Mouse (Mus musculus) testis, postnatal 14 days (tissue): ENCODE measurements around the gene Edem3.
A peak's percentile ranks its signal among the peaks of the same experiment; 100 is the strongest.
"Not testable (repeated sequence)": the region's sequence is repeated elsewhere in the genome, so short reads cannot be mapped to it uniquely, and the experiment has no call there.

ENCODE experiments used
- DNase-seq: peaks from one replicate; pipeline ENCODE4 v3.0.0; 2021; ENCODE audit warnings: low spot score

Edem3 gene

DNA sequence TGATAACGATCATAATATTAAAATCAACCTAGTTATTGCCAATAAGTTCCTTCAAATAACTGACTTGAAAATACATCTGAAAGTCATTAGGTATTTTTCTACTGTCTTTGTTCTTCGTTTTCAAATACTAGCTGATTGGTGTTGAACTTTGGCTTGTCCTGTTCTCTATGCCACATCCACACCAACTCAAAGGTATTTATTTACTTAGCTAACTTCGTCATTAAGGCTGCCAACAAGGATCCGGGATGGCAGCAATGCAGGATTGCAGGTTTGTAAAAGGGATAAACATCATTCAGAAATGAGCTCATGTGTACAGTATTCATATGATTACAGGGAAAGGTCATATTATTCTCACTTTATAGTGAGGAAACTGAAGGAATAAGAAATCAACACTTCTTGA lies 2.2 kb upstream of the Edem3 start:
- DNase-seq = no peak

DNA sequence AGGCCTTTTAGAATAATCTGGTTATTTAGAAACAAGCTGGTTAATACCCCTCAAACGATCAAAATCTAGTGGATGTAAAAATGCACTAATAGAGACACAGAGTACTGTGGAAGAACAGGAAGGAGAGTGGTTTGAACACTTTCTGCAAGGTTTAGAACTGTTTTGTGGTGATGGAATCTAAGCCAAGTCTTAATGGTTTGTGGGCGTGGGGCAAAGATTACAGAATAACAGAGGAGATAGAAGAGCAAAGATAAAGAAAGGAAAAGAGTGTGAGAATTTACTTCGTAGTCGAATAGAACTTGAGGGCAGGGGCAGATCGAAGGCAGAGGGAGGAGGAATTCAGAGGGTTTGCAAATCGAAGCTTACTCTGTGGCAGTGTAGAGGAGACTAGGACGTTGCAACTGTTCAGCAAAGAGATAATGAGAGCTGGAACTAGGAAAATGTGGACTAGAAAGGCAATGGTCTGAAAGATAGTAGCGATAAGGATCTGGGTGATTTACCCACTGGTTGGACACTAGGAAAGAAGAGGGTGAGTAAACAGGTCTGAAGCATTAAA lies 1.7 kb upstream of the Edem3 start:
- no peak for DNase-seq

DNA sequence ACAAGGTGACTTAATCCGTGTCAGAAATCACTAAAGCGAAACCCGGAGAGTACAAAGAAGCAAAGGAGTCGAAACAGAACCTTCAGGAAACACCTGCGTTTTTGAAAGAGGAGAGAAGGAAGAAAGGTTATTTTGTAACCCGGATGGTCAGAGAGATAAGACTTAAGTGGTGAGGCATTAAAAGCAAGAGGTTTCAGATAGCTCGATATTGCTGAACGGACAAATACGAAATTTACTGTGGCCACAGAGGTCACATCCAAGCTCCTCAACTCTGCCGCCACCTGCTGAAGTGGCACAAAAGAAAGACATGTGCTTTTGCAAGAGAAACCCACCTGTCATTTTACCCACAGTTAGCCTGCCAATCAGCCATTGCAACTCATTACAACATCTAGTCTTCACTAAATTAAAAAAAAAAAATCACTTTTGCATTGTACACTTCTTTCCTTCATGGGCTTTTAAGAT lies 1.1 kb upstream of the Edem3 start:
- DNase-seq = peak; percentile 24

DNA sequence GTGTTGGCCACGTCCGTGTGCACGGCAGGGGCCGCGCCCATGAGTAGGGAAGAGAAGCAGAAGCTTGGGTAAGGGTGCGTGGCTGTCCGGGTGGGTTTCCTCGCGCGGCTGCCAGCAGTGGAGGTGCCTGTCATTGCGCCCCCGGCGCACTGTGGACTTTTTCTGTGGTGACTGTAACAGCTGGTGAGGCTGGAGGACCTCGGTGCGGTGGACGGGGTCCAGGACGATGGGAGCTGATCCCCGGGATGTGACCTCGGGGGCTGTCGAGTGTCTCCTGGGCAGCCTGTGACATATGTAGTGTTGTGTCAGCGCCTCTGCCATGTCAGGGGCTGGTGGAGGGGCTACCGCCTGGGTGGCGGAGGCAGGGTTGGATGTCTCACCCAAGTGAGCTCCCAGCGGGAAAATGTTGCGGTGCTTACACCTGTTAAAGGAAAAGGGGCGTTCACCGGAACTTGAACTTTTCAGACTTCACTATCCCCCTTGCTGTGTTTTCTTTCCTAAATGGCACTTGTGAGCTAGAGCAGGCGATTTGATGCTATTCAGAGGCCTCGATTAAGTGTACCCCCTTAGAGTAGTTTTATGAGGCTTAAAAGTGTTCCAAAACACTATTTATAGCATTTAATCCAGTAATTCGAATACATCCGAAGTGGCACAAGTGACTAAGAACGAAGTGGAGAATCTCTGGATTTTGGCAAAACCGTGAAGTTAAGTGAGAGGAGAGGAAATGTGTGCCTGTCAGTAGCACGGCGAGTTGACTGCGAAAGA lies 671 bp downstream of the Edem3 start:
- DNase-seq = no peak

DNA sequence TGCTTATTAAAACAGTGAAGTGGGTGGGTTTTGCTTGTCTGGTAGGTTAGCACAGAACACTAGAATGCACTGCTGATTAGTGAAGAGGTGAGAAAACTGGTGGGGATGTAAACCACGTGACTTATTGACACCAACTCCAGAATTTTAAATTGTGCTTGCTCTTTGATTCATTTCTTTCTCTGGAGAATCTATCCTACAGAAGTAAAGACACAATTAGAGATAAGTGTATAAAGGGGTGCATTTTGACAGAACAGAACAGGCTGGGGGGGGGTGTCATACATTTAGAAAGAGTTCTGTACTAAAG lies 1.2 kb downstream of the Edem3 start:
- no peak for DNase-seq

DNA sequence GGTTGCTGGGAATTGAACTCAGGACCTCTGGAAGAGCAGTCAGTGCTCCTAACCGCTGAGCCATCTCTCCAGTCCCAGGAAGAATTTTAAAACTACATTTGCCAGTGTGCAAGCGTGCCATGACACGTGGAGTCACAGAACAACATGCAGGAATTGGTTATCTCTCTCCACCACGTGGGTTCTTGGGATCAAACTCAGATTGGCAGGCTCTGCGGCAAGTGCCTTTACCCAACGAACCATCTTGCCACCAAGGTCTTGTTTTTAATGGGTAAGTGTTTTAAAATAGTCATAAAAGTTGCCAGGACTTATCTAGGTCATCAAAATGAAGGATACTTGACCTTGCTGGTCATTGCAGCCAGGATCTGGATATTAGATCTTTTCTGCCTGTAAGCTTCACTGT lies 3.1 kb downstream of the Edem3 start:
- no peak for DNase-seq

DNA sequence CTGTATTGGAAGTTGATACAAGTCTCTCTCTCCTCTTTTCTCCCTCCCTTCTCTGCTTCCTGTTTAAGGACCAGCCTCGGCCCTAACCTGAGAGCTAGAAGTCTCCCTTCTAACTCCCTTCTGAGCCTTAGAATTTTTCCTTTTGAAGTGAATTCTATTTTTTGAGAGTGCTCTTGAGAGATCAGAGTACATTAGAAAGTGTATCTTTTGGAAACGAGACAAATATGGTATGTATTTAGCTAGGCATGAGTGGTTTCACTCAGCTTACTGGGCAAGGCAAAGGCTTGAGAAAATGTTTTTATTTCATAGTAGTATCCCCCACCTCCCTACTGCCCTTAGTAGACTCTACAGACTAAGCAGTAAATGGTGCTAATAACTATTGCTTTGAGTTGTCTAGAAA lies 3.8 kb downstream of the Edem3 start:
- no peak for DNase-seq

DNA sequence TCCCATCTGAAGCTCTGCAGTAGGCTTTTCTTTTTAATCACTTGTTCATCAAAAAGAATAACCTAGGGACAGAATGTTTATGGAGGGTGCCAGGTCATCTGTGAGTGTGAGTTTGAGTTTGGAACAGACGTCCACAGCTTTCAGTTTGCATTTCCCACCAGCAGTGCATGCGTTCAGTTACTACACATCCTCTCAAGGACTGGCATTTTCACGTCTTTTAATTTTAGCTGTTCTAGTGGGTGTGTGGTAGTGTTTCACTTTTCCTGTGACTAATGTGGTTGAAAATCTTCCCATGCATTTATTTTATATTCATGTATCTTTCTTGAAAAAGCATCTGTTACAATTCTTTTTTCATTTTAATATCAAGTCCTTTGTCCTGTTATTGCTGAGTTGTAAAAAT lies 9.1 kb downstream of the Edem3 start:
- no peak for DNase-seq

DNA sequence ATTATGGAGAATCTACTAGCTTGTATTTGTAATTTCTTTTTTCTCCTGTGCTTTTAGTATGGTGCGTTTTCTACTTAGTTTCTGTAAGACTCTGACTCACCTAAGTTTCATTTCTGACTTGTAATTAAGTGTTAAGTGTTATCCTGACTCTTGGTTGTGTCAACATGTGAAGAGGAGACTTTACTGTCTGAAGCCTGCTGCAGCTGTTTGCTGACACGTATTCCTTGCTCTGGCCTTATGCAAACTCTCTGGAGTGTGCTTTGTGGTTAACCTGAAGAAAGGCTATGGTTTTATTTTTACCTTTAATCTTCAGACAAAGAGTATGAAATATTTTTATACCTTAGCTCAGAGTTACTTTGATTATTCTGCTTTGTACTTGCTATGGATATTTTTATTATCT lies 11.0 kb downstream of the Edem3 start:
- no peak for DNase-seq

DNA sequence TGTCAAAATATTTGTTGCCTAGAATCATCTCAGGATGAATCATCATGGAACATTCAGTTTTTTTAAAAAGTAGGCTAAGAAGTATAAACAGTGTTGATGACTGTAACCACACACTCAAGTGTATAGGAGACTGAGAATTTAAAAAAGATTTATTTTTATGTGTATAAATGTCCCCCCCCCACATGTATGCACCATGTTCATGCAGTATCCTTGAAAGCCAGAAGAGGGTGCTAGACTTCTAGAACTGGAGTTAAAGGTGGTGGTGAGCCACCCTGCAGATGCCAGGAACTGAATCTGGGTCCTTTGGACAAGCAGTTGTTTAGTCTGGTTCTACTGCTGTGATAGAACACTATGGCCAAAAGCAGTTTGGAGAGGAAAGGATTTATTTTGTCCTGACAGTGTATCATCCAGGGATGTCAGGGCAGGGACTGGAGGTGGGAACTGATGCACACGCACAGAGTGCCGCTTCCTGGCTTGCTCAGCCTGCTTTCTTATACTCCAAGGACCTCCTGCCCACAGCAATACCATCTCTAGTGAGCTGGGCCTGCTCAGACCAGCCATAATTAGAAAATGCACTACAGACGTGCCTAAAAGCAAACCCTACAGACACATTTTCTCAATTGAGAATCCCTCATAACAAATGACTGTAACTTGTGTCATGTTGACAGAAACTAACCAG lies 11.9 kb downstream of the Edem3 start:
- no peak for DNase-seq

DNA sequence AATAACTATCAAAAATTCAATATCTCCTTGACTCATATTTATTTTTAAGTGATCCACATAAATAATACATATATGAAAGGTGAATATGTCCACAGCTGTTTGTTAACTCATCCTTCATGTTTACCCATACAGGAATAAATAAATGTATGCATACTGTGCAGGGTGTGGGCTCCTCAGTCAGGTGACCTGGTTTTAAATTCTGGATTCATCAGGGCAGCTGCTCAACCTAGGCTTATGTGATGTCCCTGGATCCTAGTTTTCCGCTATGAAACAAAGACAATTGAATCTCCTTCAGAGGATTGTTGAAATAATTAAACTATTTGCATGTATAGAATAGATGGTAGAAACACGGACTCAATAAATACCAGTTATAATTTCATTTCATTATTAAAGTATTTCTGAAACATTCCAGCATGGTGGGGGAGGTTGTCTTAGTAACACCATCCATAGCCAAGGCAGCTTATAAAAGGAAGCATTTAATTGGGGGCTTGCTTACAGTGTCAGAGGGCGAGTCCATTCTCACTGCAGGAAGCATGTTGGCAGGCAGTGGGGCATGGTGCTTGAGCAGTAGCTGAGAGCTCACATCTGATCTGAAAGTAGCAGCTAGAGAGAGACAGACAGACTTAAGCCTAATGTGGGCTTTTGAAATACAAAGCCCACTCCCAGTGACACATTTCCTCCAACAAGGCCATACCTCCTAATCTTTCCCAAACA lies 14.2 kb downstream of the Edem3 start:
- no peak for DNase-seq

DNA sequence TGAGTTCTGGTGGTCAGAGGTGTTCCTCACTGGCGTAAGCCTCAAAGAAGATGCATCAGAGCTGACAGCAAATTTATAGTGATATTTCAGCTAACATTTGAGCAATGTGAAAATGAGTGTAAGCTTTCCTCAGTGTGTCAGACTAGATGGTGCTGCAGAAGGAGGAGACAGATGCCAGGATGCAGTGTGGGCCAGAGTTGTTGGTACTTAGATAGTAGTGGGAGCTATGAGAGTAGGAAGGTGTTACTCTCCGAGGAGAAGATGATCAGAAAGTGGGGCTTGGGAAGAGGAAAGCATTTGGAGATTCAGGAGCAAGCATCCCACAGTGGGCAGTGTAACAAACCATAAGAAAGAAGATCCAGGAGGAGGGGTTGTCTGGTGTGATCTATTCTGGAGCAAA lies 22.4 kb downstream of the Edem3 start:
- no peak for DNase-seq

DNA sequence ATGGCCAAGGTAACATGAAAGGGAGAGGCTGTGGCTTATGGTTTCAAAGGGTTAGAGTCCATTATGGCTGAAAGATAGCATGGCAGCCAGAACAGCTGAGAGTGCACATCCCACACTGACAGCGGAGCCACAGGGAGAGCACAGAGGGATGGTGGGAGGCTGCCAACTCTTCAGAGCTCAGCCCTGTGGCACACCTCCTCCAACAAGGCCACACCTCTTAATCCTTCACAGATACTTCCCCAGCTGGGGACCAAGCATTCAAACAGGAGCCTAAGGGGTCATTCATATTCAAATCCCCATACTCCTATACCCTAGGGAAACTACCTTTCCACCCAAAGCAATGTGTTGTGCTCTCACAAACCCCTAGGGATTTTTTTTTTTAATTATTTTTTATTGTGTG lies 23.4 kb downstream of the Edem3 start:
- DNase-seq = no peak

DNA sequence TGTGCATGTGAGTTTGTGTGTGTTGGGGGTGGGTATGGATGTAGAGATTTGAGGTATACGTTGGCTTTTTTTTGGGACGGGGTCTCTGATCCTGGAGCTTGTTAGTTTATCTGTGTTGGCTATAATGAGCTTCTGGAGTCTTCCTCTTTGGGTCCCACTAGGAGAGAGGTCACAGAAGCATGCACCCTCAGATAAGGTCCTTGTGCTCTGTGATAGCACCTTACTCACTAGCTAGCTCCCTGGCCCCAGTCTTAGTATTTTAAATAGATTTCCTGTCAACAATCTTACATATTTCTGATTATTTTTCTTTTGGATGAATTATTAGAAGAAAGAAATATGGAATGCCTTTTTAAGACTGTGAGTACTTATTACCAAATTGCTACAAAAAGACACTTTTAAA lies 24.1 kb downstream of the Edem3 start:
- no peak for DNase-seq

DNA sequence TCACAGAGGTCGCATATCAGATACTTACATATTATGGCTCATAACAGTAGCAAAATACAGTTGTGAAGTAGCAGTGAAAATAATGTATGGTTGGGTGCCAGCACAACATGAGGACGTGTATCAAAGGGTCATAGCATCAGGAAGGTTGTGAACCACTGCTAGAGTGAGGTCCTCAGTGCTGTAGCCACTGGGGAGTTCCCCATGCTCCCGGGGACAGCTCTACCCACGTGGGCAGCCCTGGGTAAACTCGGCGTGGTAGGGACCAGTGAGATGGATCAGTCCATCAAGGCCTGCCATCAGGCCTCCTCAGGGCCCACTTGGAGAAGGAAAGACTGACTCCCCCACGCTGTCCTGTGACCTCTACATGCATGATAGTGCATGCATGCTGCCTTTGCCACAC lies 26.3 kb downstream of the Edem3 start:
- no peak for DNase-seq

DNA sequence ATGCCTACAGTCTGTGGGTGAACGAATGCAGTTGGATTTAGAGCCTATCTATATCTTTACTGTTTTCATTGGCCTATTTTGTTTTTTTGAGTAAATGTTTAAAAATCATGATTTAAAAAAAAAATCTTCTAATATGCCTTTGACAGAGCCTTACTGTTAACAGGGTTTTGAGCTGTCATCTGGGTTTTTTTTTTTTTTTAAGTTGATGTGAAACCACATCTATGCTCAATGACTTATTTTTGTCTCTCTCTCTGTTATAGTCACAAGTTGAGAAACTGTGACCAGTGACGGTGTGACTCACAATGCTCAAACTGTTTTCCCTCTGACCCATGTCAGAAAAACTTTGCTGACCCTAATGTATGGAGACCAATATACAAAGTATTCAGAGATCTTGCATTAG lies 28.2 kb downstream of the Edem3 start:
- no peak for DNase-seq

DNA sequence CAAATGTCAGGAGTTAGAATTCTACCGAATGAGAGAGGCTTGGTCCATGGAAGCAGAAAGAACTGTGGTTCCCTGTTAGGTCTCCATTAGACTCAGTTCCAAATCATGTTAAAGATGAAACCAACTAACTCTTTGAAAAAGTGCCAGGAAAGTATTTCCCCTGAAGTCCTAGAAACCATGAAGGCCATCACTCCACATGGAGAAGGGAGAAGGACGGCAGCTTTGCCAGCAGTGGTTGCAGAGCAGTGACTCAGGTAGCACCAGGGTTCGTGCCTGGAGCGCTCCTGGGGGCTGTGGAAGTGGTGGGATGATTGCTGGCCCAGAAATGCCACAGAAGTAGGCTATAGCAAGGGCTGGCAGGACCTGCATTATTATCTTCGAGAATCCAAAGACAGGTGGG lies 31.2 kb downstream of the Edem3 start:
- no peak for DNase-seq

DNA sequence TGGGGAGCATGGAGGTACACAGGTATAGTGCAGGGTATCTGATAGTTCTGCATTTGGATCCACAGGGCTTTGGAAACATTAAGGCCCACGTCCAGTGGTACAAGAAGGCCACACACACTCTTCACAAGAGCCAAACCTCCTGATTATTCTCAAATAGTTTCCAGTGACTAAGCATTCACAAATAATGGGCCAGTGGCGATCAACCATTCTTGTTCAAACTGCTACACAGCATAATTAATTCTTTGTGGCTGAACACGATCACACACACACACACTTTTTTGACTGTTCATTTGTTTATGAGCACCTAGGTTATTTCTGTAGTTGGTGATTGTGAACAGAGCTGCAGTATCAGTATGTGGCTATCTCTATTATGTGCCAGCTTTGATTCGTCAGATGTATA lies 34.0 kb downstream of the Edem3 start:
- DNase-seq = no peak

DNA sequence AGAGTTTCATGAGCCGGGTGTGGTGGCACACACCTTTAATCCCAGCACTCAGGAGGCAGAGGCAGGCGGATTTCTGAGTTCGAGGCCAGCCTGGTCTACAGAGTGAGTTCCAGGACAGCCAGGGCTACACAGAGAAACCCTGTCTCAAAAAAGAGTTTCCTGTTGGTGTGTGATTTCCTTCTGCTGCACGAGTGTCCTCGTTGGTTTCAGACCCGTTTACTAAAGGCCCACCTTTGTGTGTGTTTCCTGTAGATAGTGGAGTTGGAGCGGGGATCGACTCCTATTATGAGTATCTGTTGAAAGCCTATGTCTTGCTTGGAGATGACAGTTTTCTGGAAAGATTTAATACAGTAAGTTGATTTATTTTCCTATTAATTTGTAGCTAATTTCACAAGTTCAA lies 36.9 kb downstream of the Edem3 start:
- DNase-seq = not testable (repeated sequence)

DNA sequence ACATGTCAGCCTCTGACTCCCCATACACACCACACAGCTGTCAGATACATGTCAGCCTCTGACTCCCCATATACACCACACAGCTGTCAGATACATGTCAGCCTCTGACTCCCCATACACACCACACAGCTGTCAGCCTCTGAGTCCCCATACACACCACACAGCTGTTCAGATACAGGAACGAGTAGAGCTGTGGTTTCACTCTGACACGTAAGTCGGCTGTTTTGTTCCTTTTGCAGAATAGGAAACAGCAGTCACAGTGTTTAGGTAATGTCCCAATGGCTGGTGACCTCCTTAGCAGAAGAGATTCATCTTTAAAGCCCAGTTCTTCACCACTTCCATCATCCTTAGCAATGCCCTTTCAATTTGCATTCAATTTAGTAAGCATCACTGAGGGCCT lies 47.6 kb downstream of the Edem3 start:
- DNase-seq = not testable (repeated sequence)

DNA sequence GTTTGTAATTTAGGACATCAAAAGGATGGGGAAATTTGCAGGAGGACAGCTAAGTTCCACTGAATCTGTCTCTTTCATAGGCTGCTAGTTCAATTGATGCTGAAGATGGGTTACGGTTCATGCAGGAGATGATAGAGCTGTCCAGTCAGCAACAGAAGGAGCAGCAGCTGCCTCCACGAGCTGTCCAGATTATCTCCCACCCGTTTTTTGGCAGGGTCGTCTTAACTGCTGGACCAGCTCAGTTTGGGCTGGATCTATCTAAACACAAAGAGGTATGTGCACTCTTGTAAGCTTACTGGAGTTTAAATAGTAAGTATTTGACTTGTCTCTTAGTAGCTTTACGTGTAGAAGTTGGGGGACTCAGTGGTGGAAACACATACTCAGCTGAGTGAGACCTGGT lies 52.1 kb downstream of the Edem3 start:
- DNase-seq = no peak

DNA sequence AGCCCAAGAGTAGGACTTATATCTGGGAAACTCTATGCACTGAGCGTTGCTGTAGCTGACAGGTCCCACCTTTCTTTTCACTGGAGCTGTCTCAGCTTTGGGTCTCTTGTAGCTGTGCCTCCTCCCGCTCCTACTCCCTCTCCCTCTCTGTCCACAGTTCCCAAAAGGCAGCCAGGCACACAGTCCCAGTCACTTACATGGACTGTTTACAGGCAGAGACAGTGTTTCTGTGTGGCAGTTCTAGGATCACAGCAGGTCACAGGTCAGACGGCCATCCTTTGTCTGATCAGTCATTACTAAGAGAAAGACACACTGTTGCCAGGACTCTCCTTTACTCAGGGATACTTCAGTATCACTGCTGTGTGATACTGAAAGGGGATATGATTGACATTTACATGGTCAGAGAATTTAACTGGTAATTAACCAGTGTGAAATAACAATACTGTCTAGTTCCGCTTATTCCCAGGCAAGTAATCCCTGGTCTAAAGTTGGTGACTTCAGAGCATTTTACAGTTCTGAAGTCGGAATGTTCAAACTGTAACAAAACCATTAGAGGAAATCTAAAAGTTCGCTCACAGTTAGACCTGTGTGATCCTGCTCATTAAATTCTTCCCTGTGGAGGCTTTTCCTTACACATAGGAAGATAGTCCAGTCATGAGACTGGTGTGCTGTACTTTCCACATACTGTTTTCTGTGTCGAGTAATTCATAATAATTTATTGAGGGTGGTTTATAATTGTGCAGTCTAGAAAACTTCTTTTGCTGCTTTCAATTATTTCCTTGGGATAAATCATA lies 55.7 kb downstream of the Edem3 start:
- no peak for DNase-seq
